ENCODE assay signal across 28 mouse cellular contexts in genomic region chr11:15981547-15981946, GRCm38 (mm10).
DNase-seq lines count a peak whose midpoint lies in the region; ATAC-seq lines count a peak whose summit lies in the region.
"Had no signal": no experiment of that assay in that cellular context is flagged by ENCODE, and none has a peak within 500 bp of the region (broad histone marks: within the 10 kb centered on the region; RNA-seq: fewer than 3 reads in every experiment).

No protein-coding gene starts in this region.

- H3K9me3 ChIP-seq in embryonic facial prominence, embryonic 14.5 days (ENCODE audit: control insufficient read depth, low read length) = no peaks in the 10 kb centered on the region
- no peaks in the 10 kb centered on the region for H3K9me3 ChIP-seq in embryonic facial prominence, embryonic 10.5 days
- no peaks in the 10 kb centered on the region for H3K9me3 ChIP-seq in forebrain, embryonic 16.5 days (ENCODE audit: control insufficient read depth, low read length)
- no peaks in the 10 kb centered on the region for H3K9me3 ChIP-seq in forebrain, embryonic 13.5 days (replicated peaks)
- no peaks in the 10 kb centered on the region for H3K9me3 ChIP-seq in liver, embryonic 11.5 days (ENCODE audit: control insufficient read depth, low read length)
- H3K9me3 ChIP-seq: embryonic facial prominence, embryonic 15.5 days; G1E; heart, embryonic 10.5 days; heart, embryonic 13.5 days had no signal

- H3K27ac ChIP-seq in embryonic facial prominence, embryonic 14.5 days (replicated peaks; ENCODE audit: low read depth, low read length) = no peak overlapping the region
- H3K27ac ChIP-seq in embryonic facial prominence, embryonic 10.5 days (replicated peaks) = no peak overlapping the region
- H3K27ac ChIP-seq in forebrain, embryonic 16.5 days (ENCODE audit: low read length) = no peak overlapping the region
- no peak overlapping the region for H3K27ac ChIP-seq in forebrain, embryonic 13.5 days
- no peak overlapping the region for H3K27ac ChIP-seq in liver, embryonic 11.5 days (ENCODE audit: low read depth, low read length)
- H3K27ac ChIP-seq: embryonic facial prominence, embryonic 15.5 days; heart, adult 2 months; heart, embryonic 10.5 days; heart, embryonic 13.5 days; hindbrain, embryonic 14.5 days; hindbrain, postnatal 0 days had no signal

- H3K9ac ChIP-seq in embryonic facial prominence, embryonic 14.5 days (ENCODE audit: low read depth, low read length) = no peak overlapping the region
- no peak overlapping the region for H3K9ac ChIP-seq in forebrain, embryonic 16.5 days (replicated peaks; ENCODE audit: low read depth, low read length)
- no peak overlapping the region for H3K9ac ChIP-seq in forebrain, embryonic 13.5 days
- H3K9ac ChIP-seq in liver, embryonic 11.5 days (ENCODE audit: low read depth, low read length) = no peak overlapping the region
- H3K9ac ChIP-seq: embryonic facial prominence, embryonic 15.5 days; heart, embryonic 13.5 days; hindbrain, embryonic 14.5 days had no signal

- DNase-seq in embryonic facial prominence, embryonic 14.5 days (ENCODE audit: low spot score) = peak; percentile 57
- DNase-seq in embryonic facial prominence, embryonic 10.5 days (ENCODE audit: low spot score) = no peak
- DNase-seq in right cerebral cortex, postnatal 10 days (ENCODE audit: low spot score in 2 of 2) = peak; percentile 12 to 24
- no peak for DNase-seq in right cerebral cortex, adult 18-20 months
- no peak for DNase-seq in liver, embryonic 11.5 days (ENCODE audit: low spot score)
- DNase-seq: adrenal gland, postnatal 10 days; adrenal gland, postnatal 36 days; cerebellum, adult 11-12 months; cerebellum, adult 8-10 months; cerebellum, postnatal 10 days; cerebellum, postnatal 36 days; embryo, embryonic 11 days; gastrocnemius, postnatal 10 days; gastrocnemius, postnatal 36 days; heart, adult 2 months; heart, postnatal 14 days; heart, postnatal 4 days had no signal

- no peak overlapping the region for H3K4me2 ChIP-seq in embryonic facial prominence, embryonic 14.5 days (ENCODE audit: low read depth, low read length)
- no peak overlapping the region for H3K4me2 ChIP-seq in forebrain, embryonic 16.5 days (ENCODE audit: low read length)
- H3K4me2 ChIP-seq in forebrain, embryonic 13.5 days = no peak overlapping the region
- no peak overlapping the region for H3K4me2 ChIP-seq in liver, embryonic 11.5 days
- H3K4me2 ChIP-seq: embryonic facial prominence, embryonic 15.5 days; heart, embryonic 13.5 days; hindbrain, embryonic 14.5 days had no signal

- no peak for ATAC-seq in embryonic facial prominence, embryonic 14.5 days (ENCODE audit: low read depth)
- peak; percentile 68 for ATAC-seq in forebrain, embryonic 16.5 days
- ATAC-seq in forebrain, embryonic 13.5 days = no peak
- ATAC-seq in liver, embryonic 11.5 days (replicated peaks; ENCODE audit: low FRiP score) = no peak
- ATAC-seq: hindbrain, postnatal 0 days; inflammation-experienced regulatory T-cells, adult 6 months; intestine, embryonic 16.5 days; Patski had no signal

- 51% methylated on average over 5 of the region's 5 CpGs for WGBS in embryonic facial prominence, embryonic 14.5 days
- 81% methylated on average over 5 of the region's 5 CpGs for WGBS in embryonic facial prominence, embryonic 10.5 days
- WGBS in forebrain, embryonic 16.5 days = 74% methylated on average over 5 of the region's 5 CpGs
- 83% methylated on average over 5 of the region's 5 CpGs for WGBS in forebrain, embryonic 13.5 days
- 79% methylated on average over 5 of the region's 5 CpGs for WGBS in liver, embryonic 11.5 days

- H3K4me1 ChIP-seq in embryonic facial prominence, embryonic 14.5 days (ENCODE audit: control insufficient read depth, insufficient read depth, low read length) = no peaks in the 10 kb centered on the region
- no peaks in the 10 kb centered on the region for H3K4me1 ChIP-seq in embryonic facial prominence, embryonic 10.5 days
- H3K4me1 ChIP-seq in forebrain, embryonic 16.5 days (replicated peaks; ENCODE audit: control insufficient read depth, insufficient read depth, low read length) = no peaks in the 10 kb centered on the region
- H3K4me1 ChIP-seq in forebrain, embryonic 13.5 days = no peaks in the 10 kb centered on the region
- no peaks in the 10 kb centered on the region for H3K4me1 ChIP-seq in liver, embryonic 11.5 days (replicated peaks; ENCODE audit: control insufficient read depth, insufficient read depth, low read length)
- H3K4me1 ChIP-seq: embryonic facial prominence, embryonic 15.5 days; heart, embryonic 10.5 days; heart, embryonic 13.5 days had no signal

- H3K27me3 ChIP-seq in embryonic facial prominence, embryonic 14.5 days (replicated peaks; ENCODE audit: control insufficient read depth, insufficient read depth, low read length) = no peaks in the 10 kb centered on the region
- H3K27me3 ChIP-seq in embryonic facial prominence, embryonic 10.5 days (replicated peaks; ENCODE audit: low read depth, poor library complexity, severe bottlenecking) = no peaks in the 10 kb centered on the region
- H3K27me3 ChIP-seq in forebrain, embryonic 16.5 days (replicated peaks; ENCODE audit: control insufficient read depth, insufficient read depth, low read length) = no peaks in the 10 kb centered on the region
- H3K27me3 ChIP-seq in forebrain, embryonic 13.5 days = no peaks in the 10 kb centered on the region
- no peaks in the 10 kb centered on the region for H3K27me3 ChIP-seq in liver, embryonic 11.5 days (replicated peaks; ENCODE audit: control insufficient read depth, insufficient read depth, low read length)
- H3K27me3 ChIP-seq: embryonic facial prominence, embryonic 15.5 days; heart, embryonic 13.5 days had no signal

- H3K4me3 ChIP-seq in embryonic facial prominence, embryonic 14.5 days (ENCODE audit: low read depth, low read length) = no peak overlapping the region
- no peak overlapping the region for H3K4me3 ChIP-seq in embryonic facial prominence, embryonic 10.5 days
- no peak overlapping the region for H3K4me3 ChIP-seq in forebrain, embryonic 16.5 days (replicated peaks; ENCODE audit: low read length)
- no peak overlapping the region for H3K4me3 ChIP-seq in forebrain, embryonic 13.5 days
- H3K4me3 ChIP-seq in liver, embryonic 11.5 days (ENCODE audit: low read depth, low read length) = no peak overlapping the region
- H3K4me3 ChIP-seq: embryonic facial prominence, embryonic 15.5 days; heart, adult 2 months; heart, embryonic 10.5 days; heart, embryonic 13.5 days had no signal

- no peaks in the 10 kb centered on the region for H3K36me3 ChIP-seq in embryonic facial prominence, embryonic 14.5 days (ENCODE audit: control insufficient read depth, insufficient read depth, low read length)
- no peaks in the 10 kb centered on the region for H3K36me3 ChIP-seq in embryonic facial prominence, embryonic 10.5 days (replicated peaks)
- no peaks in the 10 kb centered on the region for H3K36me3 ChIP-seq in forebrain, embryonic 16.5 days (ENCODE audit: control insufficient read depth, insufficient read depth)
- H3K36me3 ChIP-seq in forebrain, embryonic 13.5 days (ENCODE audit: poor library complexity, severe bottlenecking) = no peaks in the 10 kb centered on the region
- H3K36me3 ChIP-seq in liver, embryonic 11.5 days (ENCODE audit: control insufficient read depth, insufficient read depth, low read length) = no peaks in the 10 kb centered on the region
- H3K36me3 ChIP-seq: embryonic facial prominence, embryonic 15.5 days; G1E; heart, embryonic 10.5 days; heart, embryonic 13.5 days had no signal

Comparison
In these comparisons a context has a peak if more than half of its experiments do, and no peak if none do; other contexts are left out.
1. DNase-seq: peak in embryonic facial prominence, embryonic 14.5 days (single experiment) and right cerebral cortex, postnatal 10 days (2 of 2); none in embryonic facial prominence, embryonic 10.5 days (single experiment), right cerebral cortex, adult 18-20 months (single experiment) and liver, embryonic 11.5 days (single experiment).